Mouse (Mus musculus): ENCODE data around the gene Pde3a. TPM values are rescaled to one million over a fixed set of nuclear protein-coding genes. Genes with fewer than 3 reads are reported as not detected.
A peak's percentile ranks its signal among the peaks of the same experiment; 100 is the strongest.

Pde3a gene
- polyA plus RNA-seq, 1 experiment from 2014 or later = 26.9 TPM

GRCm38 (mm10) chr6:141433917-141434756 is 185.1 kb downstream of the Pde3a start:
- H3K9ac ChIP-seq (ENCODE audit: low read length) = no peak overlapping the region
- peaks cover 5% of the 10 kb centered on the region for H3K9me3 ChIP-seq (ENCODE audit: control insufficient read depth, low read length)
- H3K27me3 ChIP-seq (replicated peaks; ENCODE audit: control insufficient read depth, insufficient read depth, low read length) = no peaks in the 10 kb centered on the region
- peak overlapping the region; percentile 22; the same call in 1 of the 2 replicates for H3K4me2 ChIP-seq (ENCODE audit: low read length)
- 16% methylated on average over 10 of the region's 10 CpGs for WGBS
- H3K4me3 ChIP-seq (ENCODE audit: low read depth, low read length) = no peak overlapping the region
- peak overlapping the region; percentile 62 for H3K27ac ChIP-seq (ENCODE audit: low read depth)
- H3K36me3 ChIP-seq (ENCODE audit: control insufficient read depth, insufficient read depth, low read length) = no peaks in the 10 kb centered on the region
- peaks cover 19% of the 10 kb centered on the region for H3K4me1 ChIP-seq (replicated peaks; ENCODE audit: control insufficient read depth, insufficient read depth, low read length)
- ATAC-seq (replicated peaks; ENCODE audit: low FRiP score, low TSS enrichment, low read depth) (peak; percentile 71), DNase-seq (ENCODE audit: low spot score) (peak; percentile 54)

DNA sequence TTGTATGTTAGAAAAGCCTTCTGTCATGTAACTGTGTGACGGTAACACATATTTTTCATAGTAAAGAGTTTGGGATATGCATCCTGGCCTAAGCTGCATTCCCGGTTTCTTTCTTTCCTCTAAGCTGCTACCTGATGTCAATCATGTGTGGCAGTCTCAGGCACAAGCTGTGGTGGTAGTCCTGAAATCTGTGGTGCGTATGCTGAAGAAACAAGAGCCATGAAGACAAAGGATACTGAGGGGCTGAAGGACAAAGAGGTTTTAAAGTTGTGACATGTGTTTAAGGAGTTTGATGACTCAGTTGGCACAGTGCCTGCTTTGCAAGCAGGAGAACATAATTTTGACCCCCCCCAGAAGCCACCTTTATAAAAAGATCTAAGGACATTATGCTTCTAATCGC is 186.1 kb downstream of the Pde3a start:
- DNase-seq (ENCODE audit: low spot score) (no peak), ATAC-seq (replicated peaks; ENCODE audit: low FRiP score, low TSS enrichment, low read depth) (no peak)
- H3K27ac ChIP-seq (ENCODE audit: low read depth) = no peak overlapping the region
- no peak overlapping the region for H3K4me2 ChIP-seq (ENCODE audit: low read length)
- whole genome bisulfite sequencing = 64% methylated on average over 4 of the region's 4 CpGs
- H3K27me3 ChIP-seq (replicated peaks; ENCODE audit: control insufficient read depth, insufficient read depth, low read length) = no peaks in the 10 kb centered on the region
- H3K4me1 ChIP-seq (replicated peaks; ENCODE audit: control insufficient read depth, insufficient read depth, low read length) = peaks cover 19% of the 10 kb centered on the region
- H3K9me3 ChIP-seq (ENCODE audit: control insufficient read depth, low read length) = peaks cover 5% of the 10 kb centered on the region
- no peak overlapping the region for H3K4me3 ChIP-seq (ENCODE audit: low read depth, low read length)
- H3K9ac ChIP-seq (ENCODE audit: low read length) = no peak overlapping the region
- H3K36me3 ChIP-seq (ENCODE audit: control insufficient read depth, insufficient read depth, low read length) = no peaks in the 10 kb centered on the region

- Histone ChIP-seq H3K27ac (ENCODE audit: low read depth) (no peak overlapping the region), H3K4me3 (ENCODE audit: low read depth, low read length) (no peak overlapping the region), H3K27me3 (replicated peaks; ENCODE audit: control insufficient read depth, insufficient read depth, low read length) (no peaks in the 10 kb centered on the region), H3K9ac (ENCODE audit: low read length) (no peak overlapping the region), H3K9me3 (ENCODE audit: control insufficient read depth, low read length) (no peaks in the 10 kb centered on the region), H3K4me1 (replicated peaks; ENCODE audit: control insufficient read depth, insufficient read depth, low read length) (peaks cover 4% of the 10 kb centered on the region; the same call in 1 of the 2 replicates), H3K36me3 (ENCODE audit: control insufficient read depth, insufficient read depth, low read length) (no peaks in the 10 kb centered on the region), H3K4me2 (ENCODE audit: low read length) (no peak overlapping the region)
- 83% methylated on average over 3 of the region's 3 CpGs for WGBS
- DNase-seq (ENCODE audit: low spot score) (no peak), ATAC-seq (replicated peaks; ENCODE audit: low FRiP score, low TSS enrichment, low read depth) (no peak)
Observed at GRCm38 (mm10) chr6:141439965-141440364, 190.9 kb downstream of the Pde3a start.

DNA sequence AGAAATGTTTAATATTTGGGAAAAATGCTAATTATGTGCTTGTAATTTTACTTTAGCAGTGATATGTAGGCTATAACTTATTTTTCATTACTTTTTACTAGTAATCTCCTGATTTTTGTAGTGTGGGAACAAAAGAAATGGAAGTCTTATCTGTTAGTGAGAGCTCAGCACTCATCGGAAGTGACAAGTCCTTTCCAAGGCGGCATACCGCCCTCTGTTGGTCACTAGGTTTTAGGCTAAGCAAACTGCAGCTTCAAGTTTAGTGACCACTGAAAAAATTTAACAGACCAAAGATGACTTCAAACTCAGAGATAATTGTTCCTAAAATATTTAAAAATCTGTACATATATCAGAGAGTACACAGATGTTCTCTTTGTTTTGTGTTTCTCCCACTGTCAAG is 198.5 kb downstream of the Pde3a start:
- Histone ChIP-seq H3K9ac (ENCODE audit: low read length) (no peak overlapping the region), H3K9me3 (ENCODE audit: control insufficient read depth, low read length) (no peaks in the 10 kb centered on the region), H3K27me3 (replicated peaks; ENCODE audit: control insufficient read depth, insufficient read depth, low read length) (no peaks in the 10 kb centered on the region), H3K27ac (ENCODE audit: low read depth) (no peak overlapping the region), H3K4me1 (replicated peaks; ENCODE audit: control insufficient read depth, insufficient read depth, low read length) (peaks cover 13% of the 10 kb centered on the region; the same call in 1 of the 2 replicates), H3K36me3 (ENCODE audit: control insufficient read depth, insufficient read depth, low read length) (no peaks in the 10 kb centered on the region), H3K4me3 (ENCODE audit: low read depth, low read length) (no peak overlapping the region), H3K4me2 (ENCODE audit: low read length) (no peak overlapping the region)
- WGBS = 11% methylated on average over 3 of the region's 3 CpGs
- DNase-seq (ENCODE audit: low spot score) = peak; percentile 78
- ATAC-seq (replicated peaks; ENCODE audit: low FRiP score, low TSS enrichment, low read depth) = 0 out of 2 replicates have a peak, but pooled peaks have one; percentile 36

GRCm38 (mm10) chr6:141448886-141449285 is 199.8 kb downstream of the Pde3a start:
- Histone ChIP-seq H3K4me1 (replicated peaks; ENCODE audit: control insufficient read depth, insufficient read depth, low read length) (peaks cover 13% of the 10 kb centered on the region; the same call in 1 of the 2 replicates), H3K9ac (ENCODE audit: low read length) (no peak overlapping the region), H3K27me3 (replicated peaks; ENCODE audit: control insufficient read depth, insufficient read depth, low read length) (no peaks in the 10 kb centered on the region), H3K27ac (ENCODE audit: low read depth) (0 out of 2 replicates have a peak overlapping the region, but pooled peaks have one; percentile 36), H3K4me3 (ENCODE audit: low read depth, low read length) (no peak overlapping the region), H3K9me3 (ENCODE audit: control insufficient read depth, low read length) (no peaks in the 10 kb centered on the region), H3K4me2 (ENCODE audit: low read length) (no peak overlapping the region), H3K36me3 (ENCODE audit: control insufficient read depth, insufficient read depth, low read length) (no peaks in the 10 kb centered on the region)
- ATAC-seq (replicated peaks; ENCODE audit: low FRiP score, low TSS enrichment, low read depth) (no peak), DNase-seq (ENCODE audit: low spot score) (no peak)
- 56% methylated on average over 8 of the region's 8 CpGs for WGBS

DNA sequence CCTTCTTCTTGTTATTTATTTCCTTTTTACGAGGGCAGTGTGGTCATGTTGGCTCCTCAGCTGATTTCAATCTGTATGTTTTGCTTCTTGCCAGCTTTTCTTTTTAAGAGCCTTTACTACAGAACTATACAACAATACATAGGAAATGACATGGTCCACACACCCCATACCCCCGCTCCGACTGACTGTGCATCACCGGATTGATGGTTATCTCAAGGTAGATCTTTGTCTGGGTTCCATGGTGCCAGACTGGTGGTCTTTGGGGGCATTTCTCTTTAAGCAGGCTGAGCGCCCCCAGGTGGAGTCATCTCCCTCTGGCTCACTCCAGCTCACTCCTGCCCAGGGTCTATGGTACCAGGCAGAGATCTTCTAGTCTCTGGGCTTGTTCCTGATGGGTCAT is 206.3 kb downstream of the Pde3a start:
- no peak overlapping the region for H3K9ac ChIP-seq (ENCODE audit: low read length)
- H3K4me3 ChIP-seq (ENCODE audit: low read depth, low read length) = no peak overlapping the region
- H3K27me3 ChIP-seq (replicated peaks; ENCODE audit: control insufficient read depth, insufficient read depth, low read length) = no peaks in the 10 kb centered on the region
- no peak for ATAC-seq (replicated peaks; ENCODE audit: low FRiP score, low TSS enrichment, low read depth)
- WGBS = 76% methylated on average over 5 of the region's 5 CpGs
- H3K27ac ChIP-seq (ENCODE audit: low read depth) = no peak overlapping the region
- no peak overlapping the region for H3K4me2 ChIP-seq (ENCODE audit: low read length)
- no peak for DNase-seq (ENCODE audit: low spot score)
- 0 out of 2 replicates have a peak, but pooled peaks cover 2% of the 10 kb centered on the region for H3K9me3 ChIP-seq (ENCODE audit: control insufficient read depth, low read length)
- peaks cover 6% of the 10 kb centered on the region; the same call in 1 of the 2 replicates for H3K4me1 ChIP-seq (replicated peaks; ENCODE audit: control insufficient read depth, insufficient read depth, low read length)
- H3K36me3 ChIP-seq (ENCODE audit: control insufficient read depth, insufficient read depth, low read length) = peaks cover 13% of the 10 kb centered on the region

- Histone ChIP-seq H3K4me3 (ENCODE audit: low read depth, low read length) (no peak overlapping the region), H3K27ac (ENCODE audit: low read depth) (no peak overlapping the region), H3K36me3 (ENCODE audit: control insufficient read depth, insufficient read depth, low read length) (peaks cover 13% of the 10 kb centered on the region), H3K4me2 (ENCODE audit: low read length) (no peak overlapping the region), H3K9ac (ENCODE audit: low read length) (no peak overlapping the region), H3K9me3 (ENCODE audit: control insufficient read depth, low read length) (0 out of 2 replicates have a peak, but pooled peaks cover 2% of the 10 kb centered on the region), H3K4me1 (replicated peaks; ENCODE audit: control insufficient read depth, insufficient read depth, low read length) (peaks cover 6% of the 10 kb centered on the region; the same call in 1 of the 2 replicates), H3K27me3 (replicated peaks; ENCODE audit: control insufficient read depth, insufficient read depth, low read length) (no peaks in the 10 kb centered on the region)
- no peak for ATAC-seq (replicated peaks; ENCODE audit: low FRiP score, low TSS enrichment, low read depth)
- no peak for DNase-seq (ENCODE audit: low spot score)
- 89% methylated on average over 3 of the region's 3 CpGs for WGBS
Observed at GRCm38 (mm10) chr6:141456591-141456990, 207.5 kb downstream of the Pde3a start.

DNA sequence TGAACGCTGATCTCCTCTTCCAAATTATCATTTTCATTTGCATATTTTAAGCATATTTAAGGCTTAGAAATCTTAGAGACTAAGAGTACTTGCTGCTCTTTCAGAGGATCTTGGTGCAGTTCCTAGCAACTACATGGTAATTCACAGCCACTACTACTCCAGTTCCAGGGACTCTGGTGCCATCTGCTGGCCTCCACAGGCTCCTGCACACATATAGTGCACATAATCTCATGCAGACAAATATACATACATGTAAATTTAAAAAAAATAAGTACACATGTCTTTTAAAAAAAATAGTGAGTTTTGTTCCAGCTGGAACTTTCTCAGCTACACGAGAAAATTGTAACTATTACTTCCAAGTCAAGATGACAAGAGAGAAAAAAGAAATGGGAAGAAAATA is 221.2 kb downstream of the Pde3a start:
- DNase-seq (ENCODE audit: low spot score) (no peak), ATAC-seq (replicated peaks; ENCODE audit: low FRiP score, low TSS enrichment, low read depth) (no peak)
- H3K4me1 ChIP-seq (replicated peaks; ENCODE audit: control insufficient read depth, insufficient read depth, low read length) = no peaks in the 10 kb centered on the region
- peaks cover 7% of the 10 kb centered on the region for H3K9me3 ChIP-seq (ENCODE audit: control insufficient read depth, low read length)
- no peak overlapping the region for H3K4me3 ChIP-seq (ENCODE audit: low read depth, low read length)
- H3K27me3 ChIP-seq (replicated peaks; ENCODE audit: control insufficient read depth, insufficient read depth, low read length) = no peaks in the 10 kb centered on the region
- WGBS = 89% methylated on average over 2 of the region's 2 CpGs
- H3K27ac ChIP-seq (ENCODE audit: low read depth) = no peak overlapping the region
- H3K4me2 ChIP-seq (ENCODE audit: low read length) = no peak overlapping the region
- peaks cover 20% of the 10 kb centered on the region for H3K36me3 ChIP-seq (ENCODE audit: control insufficient read depth, insufficient read depth, low read length)
- H3K9ac ChIP-seq (ENCODE audit: low read length) = no peak overlapping the region
